9 mouse cellular contexts compared by ENCODE assay signal in genomic region chr2:179200495-179200894, GRCm38 (mm10).
A peak's percentile ranks its signal among the peaks of the same experiment; 100 is the strongest.
DNase-seq lines count a peak whose midpoint lies in the region; ATAC-seq and TF ChIP-seq lines count a peak whose summit lies in the region.
"Had no signal": no experiment of that assay in that cellular context is flagged by ENCODE, and none has a peak within 500 bp of the region (broad histone marks: within the 10 kb centered on the region; RNA-seq: fewer than 3 reads in every experiment).

No protein-coding gene starts in this region.

- no peak for TF ChIP-seq EP300 in MEL (IDR thresholded peaks at IDR 0.05; ENCODE audit: low read depth in 1 of 2, low read length in 2 of 2)

- no peak overlapping the region for H3K4me2 ChIP-seq in intestine, embryonic 14.5 days (ENCODE audit: low read length)
- H3K4me2 ChIP-seq in intestine, postnatal 0 days (replicated peaks; ENCODE audit: low read depth) = no peak overlapping the region
- H3K4me2 ChIP-seq in limb, embryonic 14.5 days (replicated peaks; ENCODE audit: low read depth, low read length, severe bottlenecking) = no peak overlapping the region

- no peak overlapping the region for H3K9ac ChIP-seq in intestine, embryonic 14.5 days (ENCODE audit: low read length)
- H3K9ac ChIP-seq in intestine, postnatal 0 days (ENCODE audit: low read depth, low read length) = no peak overlapping the region
- no peak overlapping the region for H3K9ac ChIP-seq in MEL (ENCODE audit: control insufficient read depth, low read depth, low read length, poor library complexity, severe bottlenecking)
- no peak overlapping the region for H3K9ac ChIP-seq in limb, embryonic 14.5 days (ENCODE audit: low read depth, low read length, severe bottlenecking)
- H3K9ac ChIP-seq: forebrain, postnatal 0 days had no signal

- no peaks in the 10 kb centered on the region for H3K9me3 ChIP-seq in intestine, embryonic 14.5 days (ENCODE audit: control insufficient read depth, low read length)
- H3K9me3 ChIP-seq in intestine, postnatal 0 days (ENCODE audit: control insufficient read depth) = no peaks in the 10 kb centered on the region
- H3K9me3 ChIP-seq in MEL (replicated peaks; ENCODE audit: insufficient read depth, low read length) = no peaks in the 10 kb centered on the region
- H3K9me3 ChIP-seq in limb, embryonic 14.5 days (ENCODE audit: control insufficient read depth, low read length) = no peaks in the 10 kb centered on the region

- WGBS in intestine, embryonic 14.5 days = 3% methylated on average over 6 of the region's 6 CpGs
- 6% methylated on average over 6 of the region's 6 CpGs for WGBS in intestine, postnatal 0 days
- 9% methylated on average over 5 of the region's 6 CpGs for WGBS in limb, embryonic 14.5 days

- H3K4me1 ChIP-seq in intestine, embryonic 14.5 days (replicated peaks; ENCODE audit: control insufficient read depth, insufficient read depth, low read length) = no peaks in the 10 kb centered on the region
- H3K4me1 ChIP-seq in intestine, postnatal 0 days (replicated peaks; ENCODE audit: control insufficient read depth, insufficient read depth, low read length) = no peaks in the 10 kb centered on the region
- no peaks in the 10 kb centered on the region for H3K4me1 ChIP-seq in MEL (ENCODE audit: control insufficient read depth in 1 of 2, insufficient read depth in 2 of 2, low read length in 2 of 2)
- no peaks in the 10 kb centered on the region for H3K4me1 ChIP-seq in limb, embryonic 14.5 days (ENCODE audit: control insufficient read depth, insufficient read depth, low read length)

- ATAC-seq in intestine, embryonic 14.5 days (replicated peaks; ENCODE audit: low FRiP score, low TSS enrichment, low read depth) = no peak
- ATAC-seq in intestine, postnatal 0 days = no peak
- ATAC-seq in limb, embryonic 14.5 days (ENCODE audit: low FRiP score, low read depth) = no peak; the same call in 1 of the 2 replicates
- ATAC-seq: forebrain, postnatal 0 days had no signal

- H3K79me2 ChIP-seq in MEL (ENCODE audit: control insufficient read depth, insufficient read depth, low read length, poor library complexity) = no peaks in the 10 kb centered on the region

- no peak for TF ChIP-seq CTCF in intestine, postnatal 0 days (IDR thresholded peaks at IDR 0.05; ENCODE audit: low read depth)
- TF ChIP-seq CTCF in MEL (IDR thresholded peaks at IDR 0.05 in 2 of 3, conservative IDR thresholded peaks at IDR 0.05 in 1 of 3; ENCODE audit: control insufficient read depth in 1 of 3, insufficient read depth in 1 of 3, low read depth in 2 of 3, low read length in 3 of 3, poor library complexity in 1 of 3, severe bottlenecking in 1 of 3) = no peak

- no peaks in the 10 kb centered on the region for H3K27me3 ChIP-seq in intestine, embryonic 14.5 days (replicated peaks; ENCODE audit: control insufficient read depth, insufficient read depth, low read length)
- H3K27me3 ChIP-seq in intestine, postnatal 0 days (replicated peaks; ENCODE audit: control insufficient read depth, insufficient read depth, low read length) = no peaks in the 10 kb centered on the region
- H3K27me3 ChIP-seq in MEL (ENCODE audit: control insufficient read depth in 1 of 2, insufficient read depth in 2 of 2, low read length in 2 of 2) = no peaks in the 10 kb centered on the region
- no peaks in the 10 kb centered on the region for H3K27me3 ChIP-seq in limb, embryonic 14.5 days (ENCODE audit: control insufficient read depth, insufficient read depth, low read length)

- no peak for TF ChIP-seq RAD21 in MEL (IDR thresholded peaks at IDR 0.05; ENCODE audit: low read depth, low read length)

- DNase-seq in intestine, embryonic 14.5 days (ENCODE audit: low spot score) = peak; percentile 93
- peak; percentile 8 for DNase-seq in MEL (ENCODE audit: low read depth, low spot score)
- peak; percentile 88 for DNase-seq in embryo, embryonic 10 days (ENCODE audit: low spot score)
- DNase-seq in limb, embryonic 14.5 days (ENCODE audit: low spot score) = peak; percentile 77
- no peak for DNase-seq in cerebellum, adult 9-10 months
- no peak for DNase-seq in cerebellum, adult 11 months
- no peak for DNase-seq in cerebellum, postnatal 25 days
- DNase-seq: forebrain, postnatal 0 days had no signal

- no peak overlapping the region for H3K27ac ChIP-seq in intestine, embryonic 14.5 days (ENCODE audit: low read depth)
- H3K27ac ChIP-seq in intestine, postnatal 0 days (ENCODE audit: low read depth, low read length) = no peak overlapping the region
- no peak overlapping the region for H3K27ac ChIP-seq in MEL (ENCODE audit: control insufficient read depth, low read depth, low read length)
- no peak overlapping the region for H3K27ac ChIP-seq in limb, embryonic 14.5 days (replicated peaks; ENCODE audit: low read depth, low read length)

- no peaks in the 10 kb centered on the region for H3K36me3 ChIP-seq in intestine, embryonic 14.5 days (ENCODE audit: control insufficient read depth, insufficient read depth, low read length)
- no peaks in the 10 kb centered on the region for H3K36me3 ChIP-seq in intestine, postnatal 0 days (ENCODE audit: control insufficient read depth, insufficient read depth)
- H3K36me3 ChIP-seq in MEL (ENCODE audit: control insufficient read depth in 1 of 2, insufficient read depth in 2 of 2, low read length in 2 of 2) = no peaks in the 10 kb centered on the region
- no peaks in the 10 kb centered on the region for H3K36me3 ChIP-seq in limb, embryonic 14.5 days (ENCODE audit: control insufficient read depth, insufficient read depth, low read length)

- no peak for TF ChIP-seq POLR2A in MEL (IDR thresholded peaks at IDR 0.05; ENCODE audit: control insufficient read depth in 1 of 2, insufficient read depth in 1 of 2, low read depth in 1 of 2, low read length in 2 of 2, poor library complexity in 1 of 2)
- TF ChIP-seq POLR2A in limb, embryonic 14.5 days (IDR thresholded peaks at IDR 0.05; ENCODE audit: borderline replicate concordance, extremely low read depth, insufficient read depth, insufficient read length) = no peak

- no peak overlapping the region for H3K4me3 ChIP-seq in intestine, embryonic 14.5 days (ENCODE audit: low read depth, low read length)
- no peak overlapping the region for H3K4me3 ChIP-seq in intestine, postnatal 0 days (ENCODE audit: low read depth, low read length)
- no peak overlapping the region for H3K4me3 ChIP-seq in MEL (ENCODE audit: control insufficient read depth in 1 of 2, insufficient read depth in 1 of 2, low read depth in 2 of 2, low read length in 2 of 2)
- no peak overlapping the region for H3K4me3 ChIP-seq in limb, embryonic 14.5 days (replicated peaks; ENCODE audit: low read length)

TF ChIP-seq in MEL, 35 proteins besides CTCF, POLR2A, EP300 and RAD21:
- TF ChIP-seq TAL1 (IDR thresholded peaks at IDR 0.05; ENCODE audit: low read length) = no peak
- no peak for TF ChIP-seq ZNF384 (IDR thresholded peaks at IDR 0.05; ENCODE audit: low read depth, low read length)
- no peak for TF ChIP-seq ZKSCAN1 (IDR thresholded peaks at IDR 0.05; ENCODE audit: low read depth, low read length)
- no peak for TF ChIP-seq E2F4 (IDR thresholded peaks at IDR 0.05; ENCODE audit: borderline replicate concordance, low read depth, low read length)
- TF ChIP-seq CHD2 (IDR thresholded peaks at IDR 0.05; ENCODE audit: low read length) = no peak
- no peak for TF ChIP-seq UBTF (IDR thresholded peaks at IDR 0.05; ENCODE audit: borderline replicate concordance, insufficient read depth, low read depth, low read length)
TF ChIP-seq in MEL: peak in this region for 0.

Comparison
In these comparisons a context has a peak if more than half of its experiments do, and no peak if none do; other contexts are left out.
1. DNase-seq: peak in intestine, embryonic 14.5 days (single experiment), MEL (single experiment), embryo, embryonic 10 days (single experiment) and limb, embryonic 14.5 days (single experiment); none in cerebellum, adult 9-10 months (single experiment), cerebellum, adult 11 months (single experiment) and cerebellum, postnatal 25 days (0 of 2).